Mouse (Mus musculus) c-Kit-positive CD71-positive TER-119-negative erythroid progenitor cells, embryonic 14.5 days (primary cell): Measurements from ENCODE around the gene Myh9.

Source experiments
- DNase-seq: peaks from one replicate; pipeline ENCODE4 v3.0.0-alpha.2; 2013; ENCODE audit warnings: low read depth

The Myh9 gene

DNA sequence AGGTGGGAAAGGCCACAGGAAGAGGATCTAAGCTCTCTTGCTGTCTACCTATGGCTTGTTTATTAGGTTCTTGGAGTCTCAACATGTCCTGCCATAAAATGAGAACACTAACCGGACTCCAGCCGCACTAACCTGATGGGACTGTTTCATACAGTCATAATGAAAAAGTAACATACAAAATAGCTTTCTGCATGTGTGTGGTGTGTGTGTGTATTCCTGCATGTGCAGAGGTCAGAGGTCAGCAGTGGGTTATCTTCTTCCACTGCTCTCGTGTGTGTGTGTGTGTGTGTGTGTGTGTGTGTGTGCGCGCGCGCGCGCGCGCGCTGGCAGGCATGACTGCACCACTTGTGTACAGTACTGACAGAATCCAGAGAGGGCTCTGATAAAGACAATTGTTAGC lies 13.7 kb downstream of the Myh9 start:
- no peak for DNase-seq

DNA sequence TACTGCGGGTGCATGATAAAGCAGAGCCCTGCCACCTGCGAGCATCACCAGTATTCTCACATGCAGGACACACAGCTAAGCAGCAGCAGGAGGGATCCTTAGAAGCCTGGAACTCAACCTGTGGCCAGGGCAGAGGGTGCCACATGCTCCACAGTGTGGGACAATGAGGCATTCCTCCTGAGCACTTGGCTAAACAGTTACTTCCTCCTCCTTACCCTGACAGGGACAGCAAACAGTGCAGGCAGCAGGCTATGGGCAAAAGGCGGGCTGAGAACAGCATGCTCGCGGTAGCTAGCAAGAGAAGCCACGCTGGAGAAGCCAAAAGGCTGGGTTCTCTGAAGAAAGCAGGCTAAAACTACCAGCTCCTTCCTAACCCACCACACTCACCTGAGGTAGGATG lies 14.2 kb downstream of the Myh9 start:
- DNase-seq = no peak

DNA sequence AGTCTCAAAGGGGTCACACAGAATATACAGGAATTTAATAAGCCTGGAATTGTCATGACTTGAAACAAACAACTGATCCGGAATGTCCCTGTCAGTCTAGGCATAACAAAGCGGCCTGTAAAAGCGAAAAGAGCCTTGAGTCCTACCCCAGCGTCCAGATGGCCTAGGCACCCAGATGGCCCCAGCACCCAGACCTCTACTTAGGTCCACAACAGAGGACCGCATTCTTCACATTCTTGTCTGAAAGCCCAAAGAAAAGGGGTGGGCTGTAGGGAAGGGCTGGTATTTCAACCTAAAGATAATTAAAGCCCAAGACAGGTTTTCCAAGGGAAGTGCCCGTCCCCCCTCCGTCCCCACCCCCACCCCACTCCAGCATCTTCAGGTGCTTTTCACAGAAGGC lies 14.6 kb downstream of the Myh9 start:
- DNase-seq = no peak

DNA sequence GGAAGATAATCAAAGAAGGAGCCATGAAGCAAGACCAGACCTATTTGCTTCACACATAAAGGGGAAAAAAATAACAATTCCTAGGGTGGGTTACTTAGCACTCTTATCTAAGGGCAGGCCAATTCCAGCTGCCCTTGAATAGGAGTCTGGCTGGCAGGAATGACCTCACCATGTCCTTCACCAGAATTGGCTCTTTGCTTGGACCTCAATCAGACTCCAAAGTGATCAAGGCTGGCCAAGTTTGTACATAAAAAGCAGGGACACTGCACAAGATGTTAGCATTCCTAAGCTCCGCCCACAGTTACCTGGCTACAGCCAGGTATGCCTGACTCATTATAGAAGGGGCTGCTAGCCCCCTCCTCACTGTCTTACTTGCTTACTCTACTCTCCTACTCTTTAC lies 16.6 kb downstream of the Myh9 start:
- no peak for DNase-seq

DNA sequence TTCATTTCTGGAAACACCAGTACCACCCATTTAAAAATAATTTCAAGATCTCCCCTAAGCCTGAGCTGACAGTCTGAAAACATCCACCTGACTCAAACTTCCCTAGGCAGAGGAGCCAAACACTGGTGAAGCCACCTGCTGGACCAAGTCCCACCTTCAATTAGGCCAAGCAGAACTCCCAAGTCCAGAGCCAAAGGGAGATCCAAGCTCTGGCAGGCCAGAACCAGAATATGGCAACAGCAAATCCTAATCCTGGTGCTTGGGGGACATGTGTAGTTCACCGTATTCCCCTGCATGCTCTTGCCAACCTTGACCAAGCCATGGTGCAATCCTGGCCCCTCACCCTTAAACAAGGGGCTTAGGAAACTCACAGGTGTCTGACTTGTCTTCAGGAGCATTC lies 17.7 kb downstream of the Myh9 start:
- DNase-seq = no peak

DNA sequence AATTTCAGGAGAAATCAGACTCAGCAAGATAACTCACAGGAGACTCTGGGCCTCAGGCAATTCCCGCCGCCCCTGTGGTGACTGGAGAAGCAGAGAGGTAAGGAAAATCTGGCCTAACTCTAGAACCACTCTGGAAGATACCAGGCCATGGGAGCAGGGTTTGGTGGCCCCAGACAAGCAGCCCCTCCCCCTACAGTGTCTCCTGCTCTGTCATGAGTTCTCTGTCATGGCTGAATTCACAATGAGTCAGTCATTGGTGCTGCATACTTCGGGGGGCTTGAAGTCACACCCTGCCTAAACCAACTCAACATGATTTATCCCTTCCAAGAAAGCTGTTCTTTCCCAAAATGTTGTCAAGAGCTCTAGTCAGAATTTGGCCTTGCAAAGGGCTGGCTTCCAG lies 18.3 kb downstream of the Myh9 start:
- no peak for DNase-seq

DNA sequence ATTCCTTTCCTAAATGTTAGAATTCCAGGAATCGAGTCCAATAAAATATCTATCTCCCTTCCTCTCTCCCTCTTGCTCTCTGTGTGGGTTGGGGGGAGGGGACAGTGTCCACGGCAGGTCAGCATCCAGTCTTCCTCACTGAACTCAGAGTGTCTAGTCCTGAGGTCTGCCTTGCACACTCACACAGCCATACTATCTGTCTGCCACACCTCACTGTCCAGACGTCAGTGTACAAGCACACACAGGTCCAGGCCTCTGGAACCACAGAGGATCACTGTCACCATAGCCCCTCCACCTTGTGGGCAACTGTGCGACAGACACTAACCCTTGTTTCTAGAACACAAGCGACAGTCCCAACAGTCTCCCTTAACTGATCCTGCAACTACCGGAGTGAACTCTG lies 18.8 kb downstream of the Myh9 start:
- no peak for DNase-seq

DNA sequence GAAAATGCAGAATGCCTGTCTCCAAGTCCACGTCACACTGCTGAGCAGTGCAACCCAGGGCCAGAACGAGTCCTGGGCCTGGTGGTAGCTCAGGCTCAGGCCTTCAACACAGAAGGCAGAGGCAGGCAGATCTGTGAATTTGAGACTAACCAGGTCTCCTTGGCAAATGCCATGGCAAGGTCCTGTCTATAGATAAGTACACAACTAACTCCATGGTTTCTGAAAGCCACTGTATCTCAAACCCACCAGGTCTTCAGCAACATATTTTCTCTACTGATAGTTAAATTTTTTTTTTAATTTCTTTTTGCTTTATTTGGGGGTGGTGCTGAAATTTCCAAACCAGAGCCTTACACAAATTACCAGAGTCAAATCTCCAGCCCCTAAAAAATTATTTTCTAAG lies 19.3 kb downstream of the Myh9 start:
- no peak for DNase-seq

DNA sequence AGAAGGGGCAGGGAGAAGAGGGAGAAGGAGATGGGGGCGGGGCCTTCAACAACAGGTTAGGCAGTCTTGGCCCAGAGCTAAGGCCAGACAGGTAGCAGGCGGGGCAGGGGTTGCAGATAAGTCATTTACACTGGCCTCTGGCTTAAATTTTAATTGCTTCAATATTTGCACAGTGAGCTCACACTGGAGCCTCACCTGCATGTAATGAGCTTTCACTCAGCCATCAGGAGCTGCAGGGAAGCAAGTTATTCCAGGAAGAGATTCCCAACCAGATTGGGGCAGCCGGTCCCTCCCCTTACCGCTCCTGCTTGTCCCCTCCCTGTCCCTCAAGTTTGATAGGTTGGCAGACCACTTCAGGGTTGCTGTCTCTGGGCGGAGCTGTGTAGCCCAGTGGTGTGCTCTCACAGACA lies 19.9 kb downstream of the Myh9 start:
- no peak for DNase-seq

DNA sequence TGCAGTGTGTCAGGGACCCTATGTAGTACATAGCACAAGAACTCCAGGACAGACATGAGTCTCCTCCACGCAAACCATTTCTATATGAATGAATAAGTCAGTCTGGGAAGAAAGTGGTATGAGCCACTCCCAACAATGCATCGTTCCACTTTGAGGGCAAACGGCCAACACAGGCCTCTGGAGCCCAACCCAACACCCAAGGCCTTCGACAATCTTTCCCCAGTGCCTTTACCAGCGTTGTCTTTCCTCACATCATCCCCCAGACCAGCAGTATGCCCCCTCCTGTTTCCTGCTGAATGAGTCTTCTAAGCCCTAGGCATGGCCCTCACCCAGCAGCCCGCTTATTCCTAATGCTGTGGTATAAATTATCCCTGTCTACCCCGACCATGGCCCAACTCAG lies 20.6 kb downstream of the Myh9 start:
- no peak for DNase-seq

DNA sequence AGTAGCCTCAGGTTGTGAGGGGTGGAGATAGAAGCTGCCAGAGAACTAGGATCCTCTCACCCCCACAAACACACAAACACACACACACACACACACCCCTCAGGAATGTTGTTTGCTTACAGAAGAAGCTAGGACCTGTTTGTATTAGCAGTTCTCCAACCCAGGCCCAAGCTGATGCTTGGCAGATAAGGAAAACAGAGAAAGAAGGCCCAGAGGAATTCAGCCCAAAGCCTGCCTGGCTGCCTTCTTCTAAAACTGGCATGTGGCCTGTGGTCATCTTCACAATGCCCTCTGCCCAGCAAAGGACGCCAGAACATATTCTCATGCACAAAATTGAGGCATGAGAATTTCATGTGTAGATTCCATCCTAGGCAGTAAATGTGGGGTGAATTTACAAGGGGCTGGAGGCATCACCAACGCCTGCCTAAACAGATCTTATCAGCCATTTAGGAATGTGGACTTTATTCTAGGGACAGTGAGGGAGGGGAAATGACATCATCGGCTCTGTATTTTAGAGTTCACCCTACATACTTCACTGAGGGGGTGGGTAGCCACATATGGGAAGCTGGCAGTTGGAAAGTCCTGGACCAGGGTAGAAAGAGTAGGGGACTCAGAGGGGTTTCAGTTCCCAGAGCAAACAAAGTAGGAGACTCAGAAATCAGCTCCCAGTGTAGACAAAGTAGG lies 21.4 kb downstream of the Myh9 start:
- no peak for DNase-seq

DNA sequence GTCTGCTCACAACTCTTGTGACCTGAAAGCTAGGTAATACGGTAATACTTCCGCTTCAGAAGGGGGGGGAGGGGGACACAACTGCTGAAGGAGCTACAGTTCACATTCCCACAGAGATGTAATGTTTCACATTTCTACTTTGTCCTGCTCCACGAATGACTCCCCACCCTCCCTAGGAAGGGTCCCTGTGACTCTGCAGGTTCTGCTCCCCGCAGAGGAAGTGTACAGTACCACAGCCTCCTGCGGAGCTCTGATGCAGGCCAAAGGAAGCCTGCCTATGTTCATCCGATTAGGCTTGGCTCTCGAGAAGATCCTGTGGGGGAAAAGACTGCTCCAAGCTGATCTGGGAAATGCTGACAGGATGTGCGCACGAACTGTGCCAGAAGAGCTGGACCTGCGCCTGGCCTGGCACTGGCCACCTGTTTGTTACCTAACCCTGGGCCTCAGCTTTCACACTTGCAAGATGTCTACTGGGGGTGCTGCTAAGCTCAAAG lies 22.0 kb downstream of the Myh9 start:
- DNase-seq = no peak

DNA sequence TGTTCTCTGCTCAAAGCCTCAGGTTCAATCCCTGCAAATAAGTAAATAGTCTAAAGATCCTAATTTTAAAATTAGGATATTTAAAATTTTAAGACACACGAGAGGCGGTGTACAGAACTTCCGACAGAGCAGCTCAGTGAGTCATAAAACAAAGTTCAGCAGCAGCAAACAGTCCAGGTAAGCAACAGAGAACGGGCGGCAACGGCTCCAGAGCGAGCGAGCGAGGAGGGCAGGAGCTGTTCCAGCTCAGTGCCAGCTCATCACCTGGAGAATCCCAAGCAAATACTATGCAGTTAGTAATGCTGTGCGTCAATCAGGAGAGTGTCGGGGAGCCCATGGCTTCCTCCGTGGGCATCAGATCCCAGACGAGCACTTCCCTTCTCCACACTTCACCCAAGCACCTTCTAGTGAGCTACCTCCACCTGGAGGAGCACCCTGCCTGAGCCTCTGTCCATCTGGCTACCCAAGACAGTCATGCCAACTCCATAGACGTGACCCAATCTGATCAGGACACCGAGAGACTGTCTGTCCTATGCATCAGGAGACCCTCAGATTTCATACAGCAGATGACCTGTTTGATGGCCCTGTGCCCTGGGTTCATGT lies 23.3 kb downstream of the Myh9 start:
- no peak for DNase-seq

DNA sequence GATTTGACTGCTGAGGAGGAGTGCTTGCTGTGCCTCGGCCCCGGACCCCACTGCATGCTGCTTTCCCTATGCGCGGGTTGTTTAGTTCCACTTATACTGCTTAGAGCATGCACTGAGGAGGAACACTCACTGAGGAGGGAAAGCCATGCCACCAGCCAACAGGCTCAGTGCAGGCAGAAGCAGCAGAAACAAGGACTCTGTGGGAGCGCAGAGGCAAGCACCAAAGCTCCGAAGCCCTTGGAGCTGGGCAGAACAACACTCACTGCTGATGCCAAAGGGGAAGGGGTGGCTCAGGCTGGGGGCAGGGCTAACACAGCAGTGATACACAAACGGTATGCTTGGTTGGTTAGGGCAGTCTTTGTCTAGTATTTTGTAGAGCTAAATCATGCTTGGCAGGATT lies 24.6 kb downstream of the Myh9 start:
- no peak for DNase-seq

DNA sequence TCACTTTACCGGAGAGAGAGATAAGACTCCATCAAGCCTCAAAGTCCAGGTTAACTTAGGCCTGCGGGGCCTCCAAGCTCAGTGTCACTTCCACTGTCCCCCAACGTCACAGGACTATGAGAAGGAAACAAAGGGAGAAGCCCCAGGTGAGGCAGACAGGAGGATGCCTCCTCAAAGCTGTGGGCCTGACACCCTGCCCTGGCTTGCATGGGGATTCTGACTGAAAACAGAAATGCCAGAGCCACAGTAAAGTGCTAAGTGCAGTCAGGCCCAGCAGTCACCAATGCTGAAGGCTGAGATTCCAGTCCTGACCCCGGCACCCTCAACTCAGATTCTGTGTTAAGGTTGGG lies 25.4 kb downstream of the Myh9 start:
- no peak for DNase-seq

DNA sequence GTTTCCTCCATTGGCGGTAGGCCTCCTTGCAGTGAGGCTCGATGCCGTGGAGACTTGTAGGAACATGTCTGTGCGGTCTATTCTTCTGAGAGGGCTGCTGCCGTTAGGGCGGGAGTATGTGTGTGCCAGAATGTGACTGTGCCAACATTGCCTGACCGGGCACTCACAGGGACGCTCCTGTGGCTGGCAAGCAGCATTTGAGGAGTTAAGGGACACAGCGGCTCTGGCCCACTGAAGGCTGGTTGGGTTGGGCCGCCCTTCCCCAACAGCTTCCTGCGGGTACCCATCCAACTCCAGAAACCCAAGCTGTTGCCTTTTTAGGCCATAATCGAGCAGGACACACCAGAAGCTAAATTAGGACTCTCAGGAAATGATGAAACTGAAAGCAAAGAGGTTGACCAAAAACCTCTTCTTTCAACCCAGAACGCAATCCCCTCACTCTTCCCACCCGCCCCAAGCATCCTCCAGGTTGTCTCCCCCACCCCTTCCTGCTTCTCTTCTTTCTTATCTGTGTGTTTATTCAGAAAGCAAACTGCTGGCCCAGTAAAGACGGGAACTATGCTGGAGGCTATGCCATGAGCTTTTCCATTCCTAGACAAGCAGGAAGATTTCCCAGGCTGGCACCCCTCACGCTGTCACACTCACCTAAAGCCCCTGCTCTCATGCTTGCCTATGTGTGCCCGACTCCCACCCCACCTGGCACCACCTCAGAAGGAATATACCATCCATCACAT lies 25.9 kb downstream of the Myh9 start:
- DNase-seq = no peak

DNA sequence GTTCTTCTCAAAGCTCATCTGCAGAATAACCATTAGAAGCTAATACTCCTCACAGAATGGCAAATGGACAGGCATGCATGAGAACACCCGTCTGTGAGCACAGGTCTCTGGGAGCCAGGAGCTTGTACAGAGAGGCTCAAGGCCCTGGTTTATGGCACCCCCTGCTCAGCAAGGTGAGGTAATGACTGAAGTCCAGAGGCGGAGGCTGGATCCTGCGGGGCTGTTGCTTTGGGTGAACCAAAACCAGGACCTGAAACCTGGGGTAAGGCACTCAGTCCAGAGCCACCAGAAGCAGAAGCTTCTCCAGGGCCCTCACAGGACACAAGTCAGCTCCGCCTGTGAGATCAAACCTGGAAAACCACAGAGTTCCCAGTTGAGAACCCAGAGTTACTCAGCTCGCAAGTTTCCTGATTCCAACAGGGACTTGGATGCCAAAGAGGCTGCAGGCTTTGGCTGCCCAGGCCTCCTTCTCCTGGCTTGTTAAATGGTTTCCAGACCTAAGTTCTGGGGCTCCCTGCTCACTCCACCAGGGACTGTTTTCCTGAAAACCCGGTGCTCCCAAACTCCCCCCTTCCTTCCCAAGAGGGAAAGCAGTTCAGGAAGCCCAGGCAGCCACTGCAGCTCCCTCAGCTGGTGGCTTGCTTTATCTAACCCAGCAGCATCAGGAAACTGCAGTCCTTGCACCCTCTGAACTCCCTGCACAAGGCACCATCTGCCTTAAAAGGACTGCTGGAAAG lies 28.2 kb downstream of the Myh9 start:
- DNase-seq = no peak

DNA sequence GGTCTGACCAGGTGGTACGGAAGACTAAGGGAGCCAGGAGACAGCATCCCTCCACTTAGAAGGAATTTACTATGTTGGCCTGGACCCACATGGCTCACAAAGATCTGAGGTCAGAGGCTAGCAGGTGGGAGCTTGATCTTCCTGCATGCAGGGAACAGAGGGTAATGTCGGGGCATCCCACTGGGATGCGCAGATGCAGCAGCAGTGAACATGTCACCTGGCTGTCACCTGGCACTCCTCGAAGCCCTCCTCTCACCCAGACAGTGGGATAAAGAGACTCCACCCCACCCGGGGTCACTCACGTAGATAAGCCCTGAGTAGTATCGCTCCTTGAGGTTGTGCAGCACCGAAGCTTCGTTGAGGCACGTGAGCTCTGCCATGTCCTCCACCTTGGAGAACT lies 29.4 kb downstream of the Myh9 start:
- DNase-seq = no peak

DNA sequence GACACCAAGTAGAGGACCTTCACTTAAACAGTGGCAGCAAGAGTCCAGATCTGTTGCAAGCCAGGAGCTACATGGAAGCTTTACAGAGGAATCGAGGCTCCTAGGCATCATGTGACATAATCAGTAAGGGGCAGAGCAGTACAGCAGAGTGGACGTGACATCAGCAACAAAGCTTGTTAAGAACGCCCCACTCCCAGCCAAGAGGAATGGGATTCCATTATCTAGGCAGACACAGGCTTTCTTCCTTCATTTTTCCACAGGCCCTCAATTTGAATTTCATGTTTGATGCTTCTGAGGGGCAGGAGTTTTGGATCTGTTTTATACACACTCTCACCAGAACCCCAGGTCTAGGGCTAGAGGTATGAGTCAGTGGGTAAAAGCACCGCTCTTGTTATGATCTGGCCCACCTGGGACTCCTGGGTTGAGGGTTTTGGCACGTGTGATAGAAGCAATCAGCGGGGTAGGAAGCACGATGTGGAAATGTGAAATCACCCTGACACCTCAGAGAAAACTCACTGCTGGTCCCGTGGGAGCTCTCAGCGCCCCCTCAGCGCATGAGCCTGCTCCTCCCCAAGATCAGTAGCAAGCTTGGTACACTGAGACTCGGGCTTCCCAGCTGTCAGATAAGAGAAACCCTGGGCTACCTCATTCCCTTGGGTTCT lies 30.7 kb downstream of the Myh9 start:
- DNase-seq = no peak

DNA sequence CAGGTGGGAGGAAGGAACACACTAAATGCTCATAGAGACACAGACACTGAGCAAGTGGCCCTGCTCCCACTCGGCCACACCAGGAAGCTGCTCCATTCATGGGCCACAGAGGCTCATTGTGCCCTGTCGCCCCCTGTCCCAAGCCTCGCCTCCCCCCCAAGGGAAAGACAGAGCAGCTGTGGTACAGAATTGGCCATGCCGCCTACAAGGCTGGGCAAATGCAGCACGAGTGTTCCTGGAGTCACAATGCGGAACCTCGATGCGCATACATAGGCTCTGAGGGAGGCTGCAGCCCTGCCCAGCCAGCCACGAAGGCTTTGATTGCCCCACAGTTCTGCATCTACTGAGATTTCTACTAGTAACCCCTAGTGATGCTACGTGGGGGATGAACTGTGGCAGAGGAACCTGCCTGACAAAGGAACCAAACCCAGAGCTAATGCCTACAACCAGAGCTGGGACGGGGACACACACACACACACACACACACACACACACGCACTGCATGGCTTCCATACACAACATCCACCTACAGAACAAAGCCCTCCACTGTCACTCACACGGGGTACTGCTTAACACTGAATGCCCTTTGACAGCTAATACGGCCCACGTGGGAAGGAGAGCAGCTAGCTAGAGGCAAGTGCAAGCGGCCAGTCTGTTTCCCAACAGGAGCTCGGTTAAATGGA lies 31.4 kb downstream of the Myh9 start:
- DNase-seq = no peak

DNA sequence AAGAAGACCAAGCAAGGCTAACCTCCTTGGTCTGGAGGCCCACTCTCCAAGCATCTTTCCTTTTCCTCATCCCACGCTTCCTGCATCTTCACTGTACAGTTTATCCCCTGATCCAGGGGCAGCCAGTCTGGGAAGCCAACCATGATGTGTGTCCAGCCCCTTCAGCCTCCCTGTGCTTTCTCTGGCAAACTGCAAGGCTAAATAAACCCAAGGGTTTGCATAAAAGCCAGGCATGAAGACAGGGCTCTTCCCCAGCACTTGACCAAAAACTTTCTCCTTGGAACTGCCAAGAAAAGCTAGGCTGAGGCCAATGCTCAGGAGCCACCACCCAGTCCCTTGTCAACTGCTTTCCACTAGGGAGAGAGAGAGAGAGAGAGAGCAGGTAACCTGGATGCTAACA lies 32.5 kb downstream of the Myh9 start:
- no peak for DNase-seq

DNA sequence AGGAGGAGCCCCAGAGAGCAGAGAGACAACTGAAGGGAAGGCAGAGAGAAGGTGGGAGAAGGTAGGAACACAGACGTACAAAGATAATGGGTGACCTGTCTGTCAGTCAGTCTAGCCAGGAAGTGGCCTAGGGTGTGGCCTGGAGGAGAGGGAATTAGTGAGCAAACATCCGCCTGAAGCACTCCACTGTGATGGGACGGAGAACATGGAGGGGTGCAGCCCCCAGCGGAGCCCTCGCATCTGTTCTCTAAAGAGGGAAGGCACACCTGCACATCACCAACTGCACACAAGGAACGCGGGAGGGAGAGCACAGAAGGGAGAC lies 34.8 kb downstream of the Myh9 start:
- DNase-seq = no peak
